Mouse (Mus musculus) erythroblast, embryonic 14.5 days (primary cell): ENCODE results near the gene Runx2.

ENCODE experiments used
- GATA1 ChIP-seq: IDR thresholded peaks from 2 replicates; pipeline ENCODE4 v1.6.1; 2012; ENCODE audit warnings: low read length, inconsistent platforms, mixed read lengths
- TAL1 ChIP-seq: IDR thresholded peaks from 3 replicates; pipeline ENCODE4 v1.6.1; 2012; ENCODE audit warnings: low read length, inconsistent platforms, mixed read lengths

DNA sequence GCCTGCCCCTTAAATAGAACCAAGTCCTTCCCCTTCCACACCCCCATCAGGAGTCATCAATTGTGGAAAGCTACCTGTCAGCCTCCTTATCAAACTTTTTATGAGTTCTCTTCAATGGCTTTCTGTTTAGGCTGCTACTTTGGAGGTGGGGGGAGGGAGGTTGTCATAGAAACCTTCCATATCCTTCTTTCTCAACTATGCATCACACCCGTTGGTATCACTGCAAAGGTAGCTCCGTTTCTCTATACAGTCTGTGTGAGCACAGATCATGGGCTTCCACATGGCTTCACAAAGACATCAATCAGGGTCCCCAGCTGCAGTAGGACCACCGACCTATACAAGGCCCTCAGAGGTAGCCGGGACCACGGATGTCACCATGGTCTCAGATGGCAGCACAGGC, 329.3 kb downstream of the Runx2 start:
- TF ChIP-seq GATA1 (no peak), TAL1 (no peak)
